Mouse (Mus musculus) G1E (cell line): ENCODE results near the gene T2.

Experiments
- CTCF ChIP-seq: IDR thresholded peaks from 2 replicates; pipeline ENCODE4 v1.5.1; 2012; ENCODE audit warnings: low read depth, low read length, inconsistent platforms, mixed read lengths
- GATA1 ChIP-seq: IDR thresholded peaks from 2 replicates; pipeline ENCODE4 v1.6.1; 2012; ENCODE audit warnings: borderline replicate concordance, low read length, inconsistent platforms, mixed read lengths
- GATA2 ChIP-seq: IDR thresholded peaks from 2 replicates; pipeline ENCODE4 v1.6.1; 2012; ENCODE audit warnings: low read depth, low read length, inconsistent platforms, borderline replicate concordance
- POLR2AphosphoS5 ChIP-seq: IDR thresholded peaks from 2 replicates; pipeline ENCODE4 v1.6.1; 2012; ENCODE audit warnings: low read depth, low read length, inconsistent platforms; ENCODE audit not compliant: insufficient replicate concordance

DNA sequence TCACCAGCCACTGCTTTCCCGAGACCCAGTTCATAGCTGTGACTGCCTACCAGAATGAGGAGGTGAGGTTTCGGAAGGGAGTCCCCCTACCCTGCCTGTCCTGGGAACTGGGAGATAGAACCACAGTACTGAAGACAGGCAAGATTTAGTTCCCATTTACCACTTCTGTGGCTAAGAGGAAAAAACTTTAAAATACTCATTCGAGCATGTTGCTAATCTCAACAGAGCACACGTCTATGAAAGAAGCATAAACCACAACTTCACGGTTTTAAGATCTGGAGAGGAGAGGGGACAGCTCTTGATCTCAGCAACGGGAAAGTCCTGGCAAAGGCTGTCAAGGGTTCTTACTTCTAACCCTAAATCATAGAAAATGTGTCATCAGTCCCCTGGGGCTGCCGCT is 80.4 kb downstream of the T2 start:
- no peak for TF ChIP-seq CTCF
- no peak for TF ChIP-seq GATA1
- TF ChIP-seq GATA2: no peak
- TF ChIP-seq POLR2AphosphoS5: no peak
